Comparison of ENCODE assay signal across 16 mouse cellular contexts in the genomic region with DNA sequence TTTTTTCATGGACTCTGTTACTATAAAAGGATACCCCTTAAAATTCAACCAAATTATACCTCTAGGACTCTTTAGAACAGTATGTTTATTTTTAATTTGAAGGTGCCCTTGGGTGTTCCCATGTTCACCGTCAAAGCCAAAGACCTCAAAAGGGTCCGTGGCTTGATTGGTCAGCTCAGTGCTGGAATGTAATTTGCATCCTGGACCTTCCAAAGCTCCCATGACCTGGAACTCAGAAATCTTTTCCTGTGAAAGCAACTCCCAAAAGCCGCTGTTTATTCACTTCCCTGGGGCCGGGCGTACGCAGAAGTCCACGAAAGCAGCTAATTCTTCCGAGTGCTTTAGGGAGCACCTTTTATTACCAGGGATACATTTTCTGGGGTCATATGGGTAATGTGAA.
"Had no signal": no experiment of that assay in that cellular context is flagged by ENCODE, and none has a peak within 500 bp of the region (broad histone marks: within the 10 kb centered on the region; RNA-seq: fewer than 3 reads in every experiment).

No protein-coding gene starts in this region.

- DNase-seq: liver; lung, adult 18-20 months; lung, postnatal 10 days; lung, postnatal 36 days; thymus, adult 18-20 months; thymus, postnatal 36 days had no signal

- H3K27me3 ChIP-seq: intestine, embryonic 15.5 days; liver, embryonic 12.5 days; liver, embryonic 15.5 days; lung, embryonic 15.5 days; midbrain, embryonic 13.5 days had no signal

- H3K4me1 ChIP-seq: intestine, embryonic 15.5 days; limb, embryonic 10.5 days; liver, embryonic 12.5 days; liver, embryonic 15.5 days; midbrain, embryonic 10.5 days had no signal

- H3K27ac ChIP-seq: intestine, embryonic 15.5 days; kidney, postnatal 0 days; limb, embryonic 10.5 days; limb, embryonic 13.5 days; liver, embryonic 12.5 days; liver, embryonic 15.5 days; lung, embryonic 15.5 days; midbrain, embryonic 10.5 days; midbrain, embryonic 13.5 days had no signal

- H3K4me3 ChIP-seq: intestine, embryonic 15.5 days; limb, embryonic 10.5 days; limb, embryonic 13.5 days; liver, embryonic 12.5 days; liver, embryonic 15.5 days; lung, embryonic 15.5 days; megakaryocyte, embryonic 14.5 days; midbrain, embryonic 10.5 days; midbrain, embryonic 13.5 days had no signal

- ATAC-seq: intestine, embryonic 15.5 days; liver, embryonic 12.5 days; midbrain, embryonic 13.5 days had no signal

- H3K4me2 ChIP-seq: intestine, embryonic 15.5 days; limb, embryonic 13.5 days; liver, embryonic 12.5 days; liver, embryonic 15.5 days; lung, embryonic 15.5 days; midbrain, embryonic 13.5 days had no signal

- H3K9me3 ChIP-seq: intestine, embryonic 15.5 days; limb, embryonic 10.5 days; limb, embryonic 13.5 days; liver, embryonic 12.5 days; liver, embryonic 15.5 days; lung, embryonic 15.5 days; megakaryocyte, embryonic 14.5 days; midbrain, embryonic 10.5 days; midbrain, embryonic 13.5 days had no signal

- H3K9ac ChIP-seq: intestine, embryonic 15.5 days; limb, embryonic 13.5 days; liver, embryonic 12.5 days; liver, embryonic 15.5 days; lung, embryonic 15.5 days; midbrain, embryonic 13.5 days had no signal

- H3K36me3 ChIP-seq: intestine, embryonic 15.5 days; limb, embryonic 10.5 days; limb, embryonic 13.5 days; liver, embryonic 12.5 days; liver, embryonic 15.5 days; lung, embryonic 15.5 days; midbrain, embryonic 10.5 days; midbrain, embryonic 13.5 days had no signal
